Mouse (Mus musculus) right cerebral cortex, postnatal 4 days (tissue): Measurements from ENCODE around the gene Arrdc5.
"Not testable (repeated sequence)": the region's sequence is repeated elsewhere in the genome, so short reads cannot be mapped to it uniquely, and the experiment has no call there.

Experiments
- DNase-seq: peaks from one replicate; pipeline ENCODE4 v3.0.0-alpha.2; 2022

The Arrdc5 gene

GRCm38 (mm10) chr17:56276643-56277566 is 23.2 kb downstream of the Arrdc5 start, which contains the start of gene Ticam1:
Gene Ticam1 (minus strand): TSS chr17:56276786.
- peak; percentile 49 for DNase-seq

GRCm38 (mm10) chr17:56275842-56276480 is 24.1 kb downstream of the Arrdc5 start:
- DNase-seq = no peak

GRCm38 (mm10) chr17:56273986-56274385 is 26.1 kb downstream of the Arrdc5 start:
- DNase-seq = no peak

- no peak for DNase-seq
Observed at GRCm38 (mm10) chr17:56273482-56273881, 26.6 kb downstream of the Arrdc5 start.

- DNase-seq = no peak
Observed at GRCm38 (mm10) chr17:56272644-56273043, 27.4 kb downstream of the Arrdc5 start.

- no peak for DNase-seq
Observed at GRCm38 (mm10) chr17:56271609-56272253, 28.4 kb downstream of the Arrdc5 start.

- DNase-seq = no peak
Observed at GRCm38 (mm10) chr17:56269741-56270140, 30.3 kb downstream of the Arrdc5 start.

- DNase-seq = peak; percentile 46
Observed at GRCm38 (mm10) chr17:56269153-56269630, 30.9 kb downstream of the Arrdc5 start.

GRCm38 (mm10) chr17:56266271-56266670 is 33.8 kb downstream of the Arrdc5 start:
- DNase-seq = no peak

GRCm38 (mm10) chr17:56265869-56266268 is 34.2 kb downstream of the Arrdc5 start:
- DNase-seq = no peak

- DNase-seq = no peak
Observed at GRCm38 (mm10) chr17:56265011-56265410, 35.1 kb downstream of the Arrdc5 start.

GRCm38 (mm10) chr17:56264020-56264419 is 36.1 kb downstream of the Arrdc5 start:
- peak; percentile 74 for DNase-seq

GRCm38 (mm10) chr17:56262645-56263094 is 37.4 kb downstream of the Arrdc5 start:
- no peak for DNase-seq

- no peak for DNase-seq
Observed at GRCm38 (mm10) chr17:56261166-56261565, 38.9 kb downstream of the Arrdc5 start.

- DNase-seq = no peak
Observed at GRCm38 (mm10) chr17:56259301-56260037, 40.6 kb downstream of the Arrdc5 start.

- DNase-seq = not testable (repeated sequence)
Observed at GRCm38 (mm10) chr17:56258812-56259211, 41.3 kb downstream of the Arrdc5 start.

- not testable (repeated sequence) for DNase-seq
Observed at GRCm38 (mm10) chr17:56258269-56258668, 41.8 kb downstream of the Arrdc5 start.

- DNase-seq = no peak
Observed at GRCm38 (mm10) chr17:56257181-56257894, 42.7 kb downstream of the Arrdc5 start.

GRCm38 (mm10) chr17:56256239-56256881 is 43.7 kb downstream of the Arrdc5 start, which contains the start of gene Fem1a:
Gene Fem1a (plus strand): TSS chr17:56256810.
- peak; percentile 83 for DNase-seq

GRCm38 (mm10) chr17:56255863-56256238 is 44.2 kb downstream of the Arrdc5 start:
- peak; percentile 100 for DNase-seq

GRCm38 (mm10) chr17:56255429-56255828 is 44.7 kb downstream of the Arrdc5 start:
- peak; percentile 74 for DNase-seq
